Mouse (Mus musculus) liver, embryonic 16.5 days (tissue): ENCODE measurements at regions not wholly inside any gene's neighbourhood (a gene's known extent, or its start where the extent isn't known, plus 50 kb on each side); places are given as distances from the start of the nearest gene placed in this dataset.

Source experiments
- ATAC-seq: fragments of 200-750 bp; cut with Nextera tagmentation; 2 replicates; pipeline ENCODE4 v1.8.0; 2017; ENCODE audit warnings: low read depth, mild to moderate bottlenecking, moderate number of reproducible peaks, moderate library complexity
- H3K27ac ChIP-seq: fragments of 300-500 bp; sonication (generic); 2 replicates; pipeline ENCODE4 v1.5.1; 2014; ENCODE audit warnings: mild to moderate bottlenecking, low read length
- H3K27me3 ChIP-seq: fragments of 300-500 bp; sonication (generic); 2 replicates; pipeline ENCODE4 v1.6.1; 2014; ENCODE audit warnings: low read depth, low read length, mixed read lengths; ENCODE audit not compliant: control insufficient read depth, insufficient read depth
- H3K36me3 ChIP-seq: fragments of 300-500 bp; sonication (generic); 2 replicates; pipeline ENCODE4 v1.6.1; 2014; ENCODE audit warnings: mild to moderate bottlenecking; ENCODE audit not compliant: control insufficient read depth, insufficient read depth
- H3K4me1 ChIP-seq: fragments of 300-500 bp; sonication (generic); 2 replicates; pipeline ENCODE4 v1.6.1; 2014; ENCODE audit warnings: low read depth, low read length, mixed read lengths; ENCODE audit not compliant: control insufficient read depth
- H3K4me2 ChIP-seq: fragments of 300-500 bp; sonication (generic); 2 replicates; pipeline ENCODE4 v1.6.1; 2014; ENCODE audit warnings: low read depth, low read length, mixed read lengths
- H3K4me3 ChIP-seq: fragments of 300-500 bp; sonication (generic); 2 replicates; pipeline ENCODE4 v1.5.1; 2014; ENCODE audit warnings: low read depth, mild to moderate bottlenecking, low read length
- H3K9ac ChIP-seq: fragments of 300-500 bp; sonication (generic); 2 replicates; pipeline ENCODE4 v1.6.1; 2014; ENCODE audit warnings: low read depth, low read length
- H3K9me3 ChIP-seq: fragments of 300-500 bp; sonication (generic); replicated peaks from 2 replicates; pipeline ENCODE4 v1.6.1; 2016; ENCODE audit warnings: low read length; ENCODE audit not compliant: control insufficient read depth
- WGBS: fragments of 180-500 bp; shearing (Covaris S2); extraction: QIAGEN DNeasy Blood & Tissue Kit; methylation state at CpG from one replicate; pipeline ENCODE4 v1.1.7; 2014; ENCODE audit not compliant: insufficient replicate concordance; 5-methylcytosine and 5-hydroxymethylcytosine counted together

DNA sequence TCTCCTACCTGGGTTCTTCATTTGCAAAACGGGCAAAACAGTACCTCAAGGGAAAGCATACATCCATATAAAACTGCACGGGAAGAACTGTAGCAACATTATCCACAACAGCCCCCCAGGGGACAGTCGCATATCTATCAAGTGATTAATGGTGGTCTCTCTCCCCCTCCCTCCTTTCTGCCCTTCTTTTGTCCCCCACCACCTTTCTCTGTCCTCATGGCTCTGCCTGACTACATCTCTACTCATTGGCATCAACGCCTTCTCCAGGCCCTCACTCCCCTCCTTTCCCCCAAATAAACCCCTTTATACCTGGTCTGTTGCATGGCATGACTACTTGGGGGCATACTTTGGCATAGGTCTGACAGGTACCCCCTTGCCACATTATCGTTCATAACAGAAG lies 166.1 kb upstream of the Kbtbd8 start:
- H3K4me2 ChIP-seq = no peak overlapping the region
- 53% methylated on average over 5 of the region's 5 CpGs for WGBS
- ATAC-seq = no peak
- no peak overlapping the region for H3K27ac ChIP-seq
- no peaks in the 10 kb centered on the region for H3K9me3 ChIP-seq
- H3K27me3 ChIP-seq = no peaks in the 10 kb centered on the region
- no peaks in the 10 kb centered on the region for H3K36me3 ChIP-seq
- H3K9ac ChIP-seq = no peak overlapping the region
- H3K4me3 ChIP-seq = no peak overlapping the region
- H3K4me1 ChIP-seq = no peaks in the 10 kb centered on the region

- Histone ChIP-seq H3K27me3 (no peaks in the 10 kb centered on the region), H3K36me3 (no peaks in the 10 kb centered on the region), H3K9ac (no peak overlapping the region), H3K4me3 (no peak overlapping the region), H3K4me2 (no peak overlapping the region), H3K9me3 (no peaks in the 10 kb centered on the region), H3K27ac (no peak overlapping the region), H3K4me1 (no peaks in the 10 kb centered on the region)
- WGBS = 81% methylated on average over 2 of the region's 2 CpGs
- ATAC-seq = no peak
These were observed 166.7 kb upstream of the Kbtbd8 start for GRCm38 (mm10) chr6:94950319-94950718.

GRCm38 (mm10) chr6:94946352-94946900 lies 170.6 kb upstream of the Kbtbd8 start:
- WGBS = 60% methylated on average over 6 of the region's 6 CpGs
- ATAC-seq = no peak
- Histone ChIP-seq H3K27me3 (no peaks in the 10 kb centered on the region), H3K4me1 (no peaks in the 10 kb centered on the region), H3K9me3 (no peaks in the 10 kb centered on the region), H3K27ac (no peak overlapping the region), H3K9ac (no peak overlapping the region), H3K4me3 (no peak overlapping the region), H3K4me2 (no peak overlapping the region), H3K36me3 (no peaks in the 10 kb centered on the region)

DNA sequence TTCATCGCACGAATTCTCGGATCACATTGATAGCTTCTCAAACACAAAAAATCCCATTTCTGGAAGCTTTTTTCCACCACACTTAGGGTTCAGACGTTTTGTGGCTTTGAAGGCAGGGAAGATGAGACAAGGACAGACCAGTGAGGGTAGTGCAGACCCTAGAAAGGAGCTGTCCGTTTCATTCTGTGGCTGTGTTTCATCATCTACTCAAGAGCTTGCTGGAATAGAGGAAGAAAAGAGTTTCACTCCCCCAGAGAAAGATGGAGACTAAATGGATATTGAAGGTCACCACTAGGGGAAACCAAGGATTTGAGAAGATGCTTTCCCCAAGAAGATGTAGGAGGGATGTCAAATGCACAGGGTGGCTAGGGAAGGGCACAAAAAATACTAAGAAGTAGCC lies 171.3 kb upstream of the Kbtbd8 start:
- no peaks in the 10 kb centered on the region for H3K36me3 ChIP-seq
- no peaks in the 10 kb centered on the region for H3K4me1 ChIP-seq
- H3K27ac ChIP-seq = no peak overlapping the region
- WGBS = 60% methylated on average over 5 of the region's 5 CpGs
- H3K9ac ChIP-seq = no peak overlapping the region
- no peaks in the 10 kb centered on the region for H3K9me3 ChIP-seq
- H3K27me3 ChIP-seq = no peaks in the 10 kb centered on the region
- H3K4me2 ChIP-seq = no peak overlapping the region
- no peak for ATAC-seq
- no peak overlapping the region for H3K4me3 ChIP-seq

DNA sequence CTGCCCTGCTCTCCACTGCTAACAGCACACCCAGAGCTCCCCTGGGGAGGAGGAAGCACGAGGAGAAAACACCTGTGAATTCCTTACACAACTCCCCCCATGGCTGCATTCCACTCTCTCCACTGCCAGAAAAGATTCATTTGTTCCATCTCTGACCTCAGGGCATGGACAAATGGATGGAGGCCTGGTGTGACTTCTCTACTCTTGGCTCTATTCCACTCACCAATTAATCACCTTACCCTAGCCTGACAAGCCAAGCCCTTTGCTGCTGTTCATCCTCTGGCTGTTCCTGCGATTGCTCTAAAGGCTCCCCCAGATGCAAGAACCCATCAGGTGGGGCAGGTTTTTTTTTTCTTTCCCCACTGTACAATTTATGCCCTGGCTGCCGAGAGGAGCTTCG lies 172.8 kb upstream of the Kbtbd8 start:
- Histone ChIP-seq H3K4me2 (no peak overlapping the region), H3K4me3 (no peak overlapping the region), H3K27ac (no peak overlapping the region), H3K4me1 (no peaks in the 10 kb centered on the region), H3K36me3 (no peaks in the 10 kb centered on the region), H3K9me3 (no peaks in the 10 kb centered on the region), H3K9ac (no peak overlapping the region), H3K27me3 (no peaks in the 10 kb centered on the region)
- WGBS = 57% methylated on average over 4 of the region's 4 CpGs
- no peak for ATAC-seq

GRCm38 (mm10) chr6:94938949-94939348 lies 178.1 kb upstream of the Kbtbd8 start:
- no peaks in the 10 kb centered on the region for H3K9me3 ChIP-seq
- H3K4me2 ChIP-seq = no peak overlapping the region
- ATAC-seq = no peak
- H3K9ac ChIP-seq = no peak overlapping the region
- 27% methylated on average over 2 of the region's 2 CpGs for WGBS
- H3K36me3 ChIP-seq = no peaks in the 10 kb centered on the region
- no peaks in the 10 kb centered on the region for H3K4me1 ChIP-seq
- no peak overlapping the region for H3K27ac ChIP-seq
- H3K4me3 ChIP-seq = no peak overlapping the region
- H3K27me3 ChIP-seq = no peaks in the 10 kb centered on the region

DNA sequence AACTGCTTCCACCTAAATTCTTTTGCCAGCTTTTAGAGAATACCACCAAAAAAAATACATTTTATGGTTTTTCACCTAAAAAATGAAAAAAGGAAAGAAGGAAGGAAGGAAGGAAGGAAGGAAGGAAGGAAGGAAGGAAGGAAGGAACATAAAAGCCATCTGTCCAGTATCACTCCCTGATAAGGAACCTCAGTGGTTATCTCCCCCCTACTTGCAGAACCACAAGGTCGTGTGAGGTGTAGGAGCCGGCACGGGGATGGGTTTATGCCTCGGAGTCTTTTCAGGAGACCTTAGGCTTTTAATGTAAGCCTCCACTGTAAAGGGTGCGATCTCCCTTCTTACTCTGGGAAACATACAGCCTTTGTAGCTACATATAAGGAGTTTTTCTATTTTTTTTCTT lies 180.8 kb upstream of the Kbtbd8 start:
- Histone ChIP-seq H3K9me3 (no peaks in the 10 kb centered on the region), H3K9ac (no peak overlapping the region), H3K27ac (no peak overlapping the region), H3K27me3 (no peaks in the 10 kb centered on the region), H3K4me2 (no peak overlapping the region), H3K4me1 (no peaks in the 10 kb centered on the region), H3K36me3 (no peaks in the 10 kb centered on the region), H3K4me3 (no peak overlapping the region)
- 47% methylated on average over 5 of the region's 5 CpGs for WGBS
- ATAC-seq = no peak

- Histone ChIP-seq H3K4me1 (no peaks in the 10 kb centered on the region), H3K4me2 (no peak overlapping the region), H3K9me3 (no peaks in the 10 kb centered on the region), H3K9ac (no peak overlapping the region), H3K4me3 (no peak overlapping the region), H3K27ac (no peak overlapping the region), H3K27me3 (no peaks in the 10 kb centered on the region), H3K36me3 (no peaks in the 10 kb centered on the region)
- 25% methylated on average over 1 of the region's 1 CpGs for WGBS
- ATAC-seq = no peak
These were observed 181.3 kb upstream of the Kbtbd8 start for GRCm38 (mm10) chr6:94935706-94936105.

- WGBS = 63% methylated on average over 6 of the region's 6 CpGs
- ATAC-seq = no peak
These were observed 189.2 kb upstream of the Kbtbd8 start for GRCm38 (mm10) chr6:94927811-94928210.

More at GRCm38 (mm10) chr6:94927811-94928210, 189.2 kb upstream of the Kbtbd8 start:
- H3K4me2 ChIP-seq = no peak overlapping the region
- H3K36me3 ChIP-seq = no peaks in the 10 kb centered on the region
- no peak overlapping the region for H3K9ac ChIP-seq
- no peaks in the 10 kb centered on the region for H3K27me3 ChIP-seq
- no peak overlapping the region for H3K4me3 ChIP-seq
- H3K27ac ChIP-seq = no peak overlapping the region
- H3K9me3 ChIP-seq = no peaks in the 10 kb centered on the region
- no peaks in the 10 kb centered on the region for H3K4me1 ChIP-seq
